Mouse (Mus musculus) thymus, postnatal 10 days (tissue): Measurements from ENCODE around the gene Fgf12.

ENCODE experiments used
- DNase-seq, 2 experiments: peaks; one replicate each; pipeline ENCODE4 v3.0.0; 2021; ENCODE audit warnings: low spot score in 2 of 2

Fgf12 gene

GRCm38 (mm10) chr16:28476651-28477050, 276.2 kb downstream of the Fgf12 start:
- no peak for DNase-seq

GRCm38 (mm10) chr16:28475553-28475952, 277.3 kb downstream of the Fgf12 start:
- no peak for DNase-seq

DNA sequence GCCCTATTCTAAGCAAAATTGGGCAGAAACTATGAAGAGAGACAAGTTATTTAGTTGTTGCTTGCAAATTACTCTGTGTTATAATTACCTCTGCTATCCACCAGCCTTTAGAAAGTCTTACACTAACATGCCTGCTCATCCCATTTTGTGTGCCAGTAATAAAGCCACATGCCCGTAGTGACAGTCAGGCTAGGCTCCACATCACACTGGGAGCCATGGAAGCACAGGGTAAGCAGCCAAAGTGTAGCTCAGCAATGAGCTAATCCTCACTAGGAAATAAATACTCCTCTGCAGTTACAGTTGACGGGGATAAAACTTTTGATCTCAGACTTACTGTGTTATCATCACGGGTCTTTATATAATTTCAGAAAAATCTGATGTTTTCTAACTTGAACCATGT, 298.0 kb downstream of the Fgf12 start:
- DNase-seq, result no peak

DNA sequence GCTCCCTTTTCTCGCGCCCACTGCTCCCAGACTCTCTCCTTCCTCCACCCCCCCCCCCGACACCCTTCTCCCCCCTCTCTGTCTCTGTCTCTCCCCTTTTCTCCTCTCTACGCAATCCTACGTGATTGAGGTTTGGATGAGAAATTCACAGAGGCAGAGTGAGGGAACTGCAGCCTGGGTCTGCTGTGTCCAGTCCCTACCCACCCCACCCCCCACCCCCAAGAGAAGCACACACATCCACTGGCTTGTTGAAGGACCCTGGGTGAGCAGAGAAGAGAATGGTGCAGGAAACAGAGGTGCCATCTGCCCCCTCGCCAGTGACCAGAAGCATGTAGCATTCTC, 305.8 kb downstream of the Fgf12 start:
- DNase-seq, result no peak

- DNase-seq, result no peak
Measured at GRCm38 (mm10) chr16:28446334-28447113, 306.3 kb downstream of the Fgf12 start.

DNA sequence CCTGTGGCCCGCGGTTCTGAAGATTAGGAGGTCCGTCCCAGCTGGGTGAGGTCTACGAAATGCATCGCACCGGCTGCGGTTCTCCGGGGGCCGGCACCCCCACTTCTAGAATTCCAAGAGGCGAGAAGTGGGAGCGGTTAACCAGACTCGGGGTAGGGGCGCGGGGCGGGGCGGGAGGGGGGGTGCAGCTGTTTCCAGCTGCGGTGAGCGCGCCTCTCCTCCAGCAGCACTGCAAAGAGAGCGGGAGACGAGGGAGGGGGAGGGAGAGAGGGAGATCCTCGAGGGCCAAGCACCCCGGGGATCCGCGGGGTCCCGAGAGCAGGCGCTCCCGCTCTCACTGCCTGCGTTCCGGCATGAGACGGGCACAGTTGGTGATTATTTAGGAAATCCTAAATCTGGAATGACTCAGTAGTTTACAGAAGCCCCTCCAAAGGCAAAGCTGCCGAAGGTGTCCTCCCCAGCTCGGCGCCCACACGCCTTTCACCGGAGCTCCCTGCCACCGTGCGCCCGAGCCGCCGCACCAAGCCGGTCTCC, 307.0 kb downstream of the Fgf12 start:
- DNase-seq, result no peak

DNA sequence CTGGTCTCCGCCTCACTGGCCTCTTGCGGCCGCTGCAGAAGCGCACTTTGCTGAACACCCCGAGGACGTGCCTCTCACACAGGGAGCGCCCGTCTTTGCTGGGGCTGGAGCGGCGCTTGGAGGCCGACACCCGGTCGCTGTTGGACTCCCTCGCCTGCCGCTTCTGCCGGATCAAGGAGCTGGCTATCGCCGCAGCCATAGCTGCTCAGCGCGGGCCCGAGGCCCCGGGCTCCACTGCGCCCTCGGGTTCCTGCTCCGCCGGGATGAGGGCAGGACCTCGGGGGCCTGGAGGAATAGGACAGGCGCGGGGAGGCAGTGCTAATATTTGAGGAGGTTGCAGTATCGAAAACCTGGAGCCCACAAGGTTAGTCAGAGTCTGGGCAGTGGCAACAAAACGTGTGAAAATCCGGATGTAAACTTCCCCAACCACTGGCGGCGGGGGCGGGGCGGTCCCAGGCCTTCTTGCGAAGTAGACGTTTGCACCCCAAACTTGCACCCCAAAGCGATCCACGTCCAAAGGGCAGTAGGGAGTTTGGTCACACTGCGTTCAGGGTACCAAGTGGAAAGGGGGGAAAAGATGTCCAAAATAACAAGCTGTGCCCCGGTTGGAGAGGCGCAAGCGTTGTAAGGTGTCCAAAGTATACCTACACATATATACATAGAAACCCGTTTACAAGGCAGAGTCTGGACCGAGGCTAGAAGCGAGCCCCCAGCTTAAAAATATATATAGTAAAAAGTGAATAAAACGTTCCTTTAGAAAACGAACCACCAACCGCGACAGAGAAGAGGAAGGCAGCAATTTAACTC, 307.7 kb downstream of the Fgf12 start:
- no peak for DNase-seq

DNA sequence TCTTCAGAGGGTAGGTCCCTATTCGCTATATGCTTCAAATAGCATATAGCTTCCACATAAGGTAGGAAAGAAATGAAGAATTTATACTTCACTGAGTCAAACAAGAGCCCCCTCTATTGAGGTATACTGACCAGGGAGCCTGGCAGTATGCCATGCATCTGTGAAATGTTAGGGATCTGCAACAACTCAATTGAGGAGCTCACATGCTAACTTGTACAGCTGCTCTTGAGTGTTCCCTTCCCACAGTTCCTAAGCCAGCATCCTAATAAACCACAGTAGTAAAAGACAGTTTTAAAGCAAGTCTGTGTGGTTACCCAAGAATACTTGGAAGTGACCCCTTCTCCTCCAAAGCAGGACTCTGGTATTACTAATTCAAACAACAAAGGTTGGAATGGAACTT, 331.3 kb downstream of the Fgf12 start:
- DNase-seq, result no peak

DNA sequence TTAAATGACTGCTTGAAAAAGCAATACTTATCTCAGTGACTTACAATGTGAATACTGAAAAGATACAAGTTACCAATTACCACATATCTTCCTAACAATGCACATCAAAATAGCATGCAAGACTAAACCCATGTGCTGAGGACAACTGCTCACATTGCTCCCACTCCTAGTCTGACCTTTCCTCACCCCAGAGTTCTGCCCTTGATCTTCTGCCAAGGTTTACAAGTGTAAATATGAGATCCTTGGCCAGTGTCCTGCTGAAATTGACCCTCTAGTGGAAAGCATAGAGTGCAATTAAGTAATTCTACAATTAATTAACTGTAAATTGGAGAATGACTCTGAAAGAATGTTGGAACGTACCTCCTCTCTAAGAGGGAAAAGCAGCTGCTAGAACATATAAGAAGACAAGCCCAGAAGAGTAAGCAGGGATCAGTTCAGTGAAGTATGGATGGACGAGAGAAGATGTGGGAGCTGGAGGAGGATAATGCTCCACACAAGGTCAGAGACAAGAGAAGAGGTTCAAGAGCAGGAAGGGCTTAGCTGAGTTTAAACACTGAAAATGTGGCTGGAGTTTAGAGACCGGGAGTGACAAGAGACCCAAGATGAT, 333.1 kb downstream of the Fgf12 start:
- DNase-seq, result no peak

- DNase-seq, result no peak
Measured at GRCm38 (mm10) chr16:28411210-28411817, 341.6 kb downstream of the Fgf12 start.

DNA sequence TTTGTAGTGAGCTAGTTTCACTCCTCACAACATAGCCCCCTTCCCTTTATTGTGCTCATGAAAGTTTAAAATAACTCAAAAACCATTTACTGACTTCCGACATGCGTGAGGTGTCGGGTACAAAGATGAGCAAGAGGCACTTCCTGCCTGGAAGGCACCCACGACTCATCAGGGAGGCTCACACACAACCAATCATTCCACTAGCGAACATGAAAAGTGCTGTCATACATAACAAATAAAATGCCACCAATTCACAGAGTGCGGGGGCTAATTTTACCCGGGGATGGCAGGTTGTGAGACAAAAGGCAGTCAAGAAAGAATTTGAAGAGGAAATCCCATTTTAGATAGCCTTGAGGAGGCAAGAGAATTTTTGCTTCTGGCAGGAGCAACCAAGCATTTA, 344.6 kb downstream of the Fgf12 start:
- DNase-seq, result no peak

DNA sequence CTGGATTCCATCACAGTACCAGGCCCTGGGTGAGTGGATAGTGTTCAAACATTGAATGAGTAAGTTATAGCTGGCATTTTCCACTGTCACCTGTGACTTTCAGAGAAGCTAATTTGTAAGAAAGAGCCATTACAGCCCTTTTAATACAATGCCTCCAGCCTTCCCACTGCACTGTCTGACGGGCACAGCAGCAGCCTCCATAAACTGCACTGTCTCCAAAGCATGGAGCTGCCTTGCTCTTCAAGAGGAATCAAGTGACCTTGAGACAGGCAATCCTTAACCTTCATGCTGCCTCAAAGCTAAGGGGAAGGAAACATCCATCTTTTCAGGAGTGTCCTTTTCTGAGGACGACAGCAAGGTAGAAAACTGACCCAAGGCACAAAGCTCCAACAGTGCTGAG, 345.0 kb downstream of the Fgf12 start:
- no peak for DNase-seq

DNA sequence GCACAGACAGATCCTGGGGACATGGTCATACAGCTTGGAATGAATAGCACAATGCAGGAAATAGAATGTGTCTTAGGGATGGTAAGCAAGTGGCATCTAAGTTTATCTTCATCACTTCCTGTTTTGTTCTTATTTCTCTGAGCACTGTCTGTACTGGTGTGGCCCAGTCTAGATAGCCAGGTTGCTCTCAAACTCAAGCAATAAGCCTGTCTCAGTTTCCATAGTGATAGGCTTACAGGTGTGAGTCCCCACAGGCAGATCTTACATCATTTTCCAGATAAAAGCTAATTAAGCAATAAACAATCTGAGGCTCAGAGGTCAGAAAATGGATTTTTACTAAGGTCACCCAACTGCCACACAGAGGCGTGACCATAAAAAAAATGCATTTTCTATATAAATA, 348.7 kb downstream of the Fgf12 start:
- DNase-seq, result no peak

DNA sequence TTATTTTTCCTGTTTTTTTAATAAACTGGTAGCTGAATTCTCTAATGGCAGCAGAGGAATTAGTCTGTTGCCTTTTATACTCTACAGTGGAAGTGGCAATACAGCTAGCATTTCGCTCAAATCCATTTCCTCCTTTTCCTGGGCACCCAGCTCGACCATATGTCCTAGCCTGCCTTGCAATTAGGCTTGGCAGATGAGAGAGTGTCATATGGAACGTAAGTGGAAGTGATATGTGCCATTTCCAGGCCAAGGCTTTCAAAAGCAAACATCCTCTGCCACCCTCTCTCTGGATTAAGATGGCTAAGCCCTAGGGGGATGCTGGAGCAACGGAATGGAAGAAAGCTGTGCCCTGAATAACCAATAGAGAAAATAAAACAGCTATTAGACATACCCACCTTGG, 350.2 kb downstream of the Fgf12 start:
- no peak for DNase-seq

GRCm38 (mm10) chr16:28391283-28391682, 361.6 kb downstream of the Fgf12 start:
- no peak for DNase-seq

DNA sequence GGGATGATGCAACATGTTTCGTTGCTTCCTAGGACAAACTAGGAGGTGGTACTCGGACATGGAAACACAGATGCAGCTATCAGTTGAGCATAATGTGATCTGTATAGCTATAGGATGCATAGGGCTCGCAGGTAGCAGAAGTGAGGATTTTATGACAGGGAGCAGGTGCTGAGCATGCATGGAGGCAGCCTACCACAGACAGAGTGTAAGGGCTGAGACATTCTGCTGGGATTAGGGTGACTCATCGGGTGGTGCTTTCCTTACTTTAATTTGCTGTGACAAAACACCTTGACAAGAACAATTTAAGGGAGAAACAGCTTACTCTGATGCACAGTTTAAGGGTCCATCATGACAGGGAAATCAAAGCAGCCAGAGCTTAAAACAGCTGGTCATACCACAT, 363.8 kb downstream of the Fgf12 start:
- DNase-seq, result no peak

- no peak for DNase-seq
Measured at GRCm38 (mm10) chr16:28374790-28375189, 378.1 kb downstream of the Fgf12 start.

- DNase-seq, result no peak
Measured at GRCm38 (mm10) chr16:28373311-28373710, 379.6 kb downstream of the Fgf12 start.

GRCm38 (mm10) chr16:28350624-28351023, 402.2 kb downstream of the Fgf12 start:
- DNase-seq, result no peak

DNA sequence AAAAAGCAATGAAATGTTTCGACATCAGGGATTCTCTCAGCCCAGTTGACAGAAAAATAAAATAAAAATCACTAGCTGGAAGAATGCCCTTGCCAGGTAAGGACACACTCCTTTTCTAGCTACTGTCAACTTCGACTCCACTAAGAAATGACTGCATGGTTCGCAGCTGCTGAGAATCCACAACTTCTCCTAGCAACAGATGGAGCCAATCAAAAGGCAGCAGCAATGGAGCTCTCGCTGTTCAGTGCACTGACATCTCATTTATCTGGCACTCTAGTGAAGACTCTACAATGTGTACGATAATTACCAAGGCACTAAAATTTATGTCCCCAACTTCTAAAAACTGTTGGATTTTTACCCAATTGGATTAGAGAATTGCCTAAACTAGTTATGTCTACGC, 407.5 kb downstream of the Fgf12 start:
- no peak for DNase-seq

DNA sequence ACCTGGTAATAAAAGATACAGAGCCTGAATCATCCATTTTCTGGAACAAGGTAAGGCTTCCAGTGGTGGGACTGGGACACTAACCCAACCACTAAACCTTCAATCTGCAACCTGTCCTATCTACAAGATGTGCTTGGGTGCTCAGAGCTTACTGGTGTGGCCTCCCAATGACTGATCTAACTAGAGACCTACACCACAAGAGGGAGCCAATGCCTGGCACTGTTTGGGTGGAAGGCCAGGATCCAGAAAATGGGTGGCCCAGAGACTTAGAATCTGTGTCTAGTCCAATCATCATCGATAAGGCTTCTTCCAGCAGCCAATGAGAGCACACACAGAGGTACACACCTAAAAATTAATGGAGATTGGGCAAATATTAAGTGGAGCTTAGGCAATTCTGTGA, 414.9 kb downstream of the Fgf12 start:
- no peak for DNase-seq

DNA sequence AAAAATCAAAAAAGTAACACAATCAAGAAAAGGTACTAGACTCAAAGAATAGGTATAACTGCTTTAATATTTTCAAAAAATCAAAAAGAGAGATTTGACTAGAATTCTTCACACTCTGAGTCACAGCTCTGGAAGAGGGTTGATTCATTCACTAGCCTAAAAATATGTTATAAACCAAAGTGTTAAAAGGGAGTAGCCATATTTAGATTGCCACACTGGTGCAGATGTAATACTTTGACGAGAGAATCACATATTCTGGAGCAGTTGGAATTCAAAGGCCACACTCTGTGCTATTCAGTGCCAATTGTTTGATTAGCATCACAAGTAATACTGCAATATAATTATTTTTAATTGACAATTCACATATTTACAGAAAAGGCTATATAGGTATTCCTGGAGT, 416.2 kb downstream of the Fgf12 start:
- DNase-seq, result no peak
